Mouse (Mus musculus): Measurements from ENCODE around the gene Olfr64. TPM values are rescaled to one million over a fixed set of nuclear protein-coding genes. Genes with fewer than 3 reads are reported as not detected.

The Olfr64 gene
- polyA plus RNA-seq, 1 experiment from 2014 or later = not detected

DNA sequence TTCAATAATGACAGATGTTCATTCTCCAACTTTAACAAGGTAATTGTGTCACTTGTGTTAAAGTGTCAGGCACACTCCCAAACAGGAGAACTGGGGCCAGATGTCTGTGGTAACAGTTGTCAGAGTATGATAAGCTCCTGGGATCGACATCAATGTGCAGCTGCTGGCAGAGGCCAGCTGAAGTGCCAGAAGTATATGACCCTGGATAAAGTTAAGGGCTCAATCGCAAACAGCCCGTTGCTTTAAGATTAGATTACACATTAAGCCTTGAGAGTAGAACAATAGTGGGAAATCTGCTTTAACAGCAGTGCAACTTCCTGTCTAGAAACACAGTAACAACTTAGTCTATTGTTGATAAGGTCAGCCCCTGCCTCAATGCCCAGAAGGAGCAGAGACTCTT lies 15.8 kb upstream of the Olfr64 start:
- Histone ChIP-seq H3K36me3 (replicated peaks; ENCODE audit: insufficient read depth, low read length) (no peaks in the 10 kb centered on the region), H3K27me3 (ENCODE audit: insufficient read depth, low read length) (no peaks in the 10 kb centered on the region; the same call in 1 of the 2 replicates), H3K9me3 (ENCODE audit: low read length) (no peaks in the 10 kb centered on the region), H3K4me3 (ENCODE audit: low read depth, low read length) (no peak overlapping the region), H3K9ac (replicated peaks) (no peak overlapping the region; the same call in 1 of the 2 replicates), H3K4me2 (ENCODE audit: low read depth, low read length) (peak overlapping the region; percentile 37), H3K4me1 (ENCODE audit: insufficient read depth) (peaks cover 11% of the 10 kb centered on the region), H3K27ac (ENCODE audit: low read depth) (peak overlapping the region; percentile 62)
- DNase-seq (peak; percentile 53), ATAC-seq (peak; percentile 96)
- 9% methylated on average over 3 of the region's 3 CpGs for WGBS (ENCODE audit: insufficient replicate concordance)
- TF ChIP-seq CTCF (IDR thresholded peaks at IDR 0.05; ENCODE audit: low read depth) = no peak
- peak; percentile 99 for TF ChIP-seq EP300 (IDR thresholded peaks at IDR 0.05; ENCODE audit: low read depth)

DNA sequence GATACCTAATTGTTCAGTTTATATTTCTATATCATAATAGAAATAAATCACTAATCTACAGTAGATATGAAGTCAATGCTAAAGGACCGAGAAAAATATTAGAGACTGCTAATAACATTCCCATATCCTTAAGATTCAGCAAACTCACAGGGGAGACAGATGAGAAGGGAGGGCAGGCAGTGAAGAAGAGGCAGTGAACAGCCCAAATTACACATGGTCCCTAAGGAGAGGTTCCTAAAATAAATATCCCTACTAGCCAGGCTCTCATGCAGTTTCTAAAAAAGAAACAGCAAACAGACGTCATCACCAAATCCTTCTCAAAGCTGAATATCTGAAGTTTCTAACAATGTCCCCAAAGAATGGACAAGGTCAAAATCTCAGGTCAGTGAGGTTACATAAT lies 8.9 kb upstream of the Olfr64 start, which contains the start of gene Olfr65:
Olfr65 (plus strand) TSS at position 301 of the 400 bp plus-strand sequence.
- H3K9me3 ChIP-seq (ENCODE audit: low read length) = no peaks in the 10 kb centered on the region; the same call in 1 of the 2 replicates
- H3K27me3 ChIP-seq (ENCODE audit: insufficient read depth, low read length) = no peaks in the 10 kb centered on the region
- H3K9ac ChIP-seq (replicated peaks) = no peak within 1 kb of the TSS
- WGBS (ENCODE audit: insufficient replicate concordance) = 63% methylated on average over 2 of the region's 2 CpGs
- no peak for TF ChIP-seq CTCF (IDR thresholded peaks at IDR 0.05; ENCODE audit: low read depth)
- no peak for TF ChIP-seq EP300 (IDR thresholded peaks at IDR 0.05; ENCODE audit: low read depth)
- H3K4me1 ChIP-seq (ENCODE audit: insufficient read depth) = no peaks in the 10 kb centered on the region
- H3K4me3 ChIP-seq (ENCODE audit: low read depth, low read length) = no peak within 1 kb of the TSS
- H3K27ac ChIP-seq (ENCODE audit: low read depth) = no peak within 1 kb of the TSS
- H3K4me2 ChIP-seq (ENCODE audit: low read depth, low read length) = no peak within 1 kb of the TSS
- ATAC-seq (no peak), DNase-seq (no peak)
- H3K36me3 ChIP-seq (replicated peaks; ENCODE audit: insufficient read depth, low read length) = no peaks in the 10 kb centered on the region

DNA sequence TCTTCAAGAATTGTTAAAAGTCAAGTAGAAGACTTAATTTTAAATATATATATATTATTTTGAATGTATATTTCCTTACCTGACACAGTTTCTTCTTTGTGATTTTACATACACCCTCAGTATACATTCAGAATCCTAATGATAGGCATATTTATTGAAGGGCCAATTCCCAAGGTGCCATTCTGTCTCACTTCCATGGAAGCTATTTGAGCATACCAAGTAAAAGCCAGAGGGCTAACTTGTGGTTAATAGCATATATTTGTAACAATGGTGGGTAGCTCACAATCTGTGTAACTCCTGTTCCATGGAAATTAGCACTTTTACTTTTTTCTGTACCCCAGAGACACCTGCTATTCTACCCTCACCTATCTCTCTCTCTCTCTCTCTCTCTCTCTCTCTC lies 8.1 kb downstream of the Olfr64 start, which contains the start of gene Olfr66:
Olfr66 (minus strand) TSS at position 101 of the 400 bp plus-strand sequence.
- H3K9ac ChIP-seq (replicated peaks) = no peak within 1 kb of the TSS
- ATAC-seq = no peak
- H3K4me3 ChIP-seq (ENCODE audit: low read depth, low read length) = no peak within 1 kb of the TSS
- H3K27me3 ChIP-seq (ENCODE audit: insufficient read depth, low read length) = no peaks in the 10 kb centered on the region
- no peaks in the 10 kb centered on the region for H3K9me3 ChIP-seq (ENCODE audit: low read length)
- DNase-seq = no peak
- no peak within 1 kb of the TSS for H3K27ac ChIP-seq (ENCODE audit: low read depth)
- TF ChIP-seq CTCF (IDR thresholded peaks at IDR 0.05; ENCODE audit: low read depth) = no peak
- TF ChIP-seq EP300 (IDR thresholded peaks at IDR 0.05; ENCODE audit: low read depth) = no peak
- H3K4me2 ChIP-seq (ENCODE audit: low read depth, low read length) = no peak within 1 kb of the TSS
- no peaks in the 10 kb centered on the region for H3K36me3 ChIP-seq (replicated peaks; ENCODE audit: insufficient read depth, low read length)
- no peaks in the 10 kb centered on the region for H3K4me1 ChIP-seq (ENCODE audit: insufficient read depth)

DNA sequence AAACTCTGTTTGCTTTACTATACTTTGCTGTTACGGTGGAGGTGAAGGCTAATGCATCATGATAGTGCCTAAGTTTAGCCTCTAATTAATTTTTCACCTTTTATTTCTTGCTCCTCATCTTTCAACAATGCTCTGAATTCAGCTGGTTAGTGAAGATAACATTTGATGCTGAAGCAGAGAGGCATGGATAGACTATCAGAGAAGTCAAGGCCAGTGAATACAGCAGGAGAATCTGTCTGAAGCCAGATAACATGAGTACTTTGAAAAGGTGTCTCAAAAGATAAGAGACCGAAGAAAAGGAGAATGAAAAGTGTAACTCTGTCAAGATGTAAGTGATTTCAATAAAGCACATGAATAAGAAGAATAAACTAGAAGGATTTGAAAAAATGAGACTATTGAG lies 17.2 kb downstream of the Olfr64 start:
- ATAC-seq (peak; percentile 93), DNase-seq (no peak)
- TF ChIP-seq CTCF (IDR thresholded peaks at IDR 0.05; ENCODE audit: low read depth) (no peak), EP300 (IDR thresholded peaks at IDR 0.05; ENCODE audit: low read depth) (peak; percentile 100)
- H3K27ac ChIP-seq (ENCODE audit: low read depth) = peak overlapping the region; percentile 74; the same call in 1 of the 2 replicates
- H3K4me3 ChIP-seq (ENCODE audit: low read depth, low read length) = no peak overlapping the region
- no peaks in the 10 kb centered on the region for H3K9me3 ChIP-seq (ENCODE audit: low read length)
- H3K4me1 ChIP-seq (ENCODE audit: insufficient read depth) = peaks cover 16% of the 10 kb centered on the region
- H3K36me3 ChIP-seq (replicated peaks; ENCODE audit: insufficient read depth, low read length) = no peaks in the 10 kb centered on the region
- H3K9ac ChIP-seq (replicated peaks) = no peak overlapping the region
- H3K4me2 ChIP-seq (ENCODE audit: low read depth, low read length) = no peak overlapping the region
- no peaks in the 10 kb centered on the region for H3K27me3 ChIP-seq (ENCODE audit: insufficient read depth, low read length)
- WGBS (ENCODE audit: insufficient replicate concordance) = 52% methylated on average over 2 of the region's 2 CpGs

DNA sequence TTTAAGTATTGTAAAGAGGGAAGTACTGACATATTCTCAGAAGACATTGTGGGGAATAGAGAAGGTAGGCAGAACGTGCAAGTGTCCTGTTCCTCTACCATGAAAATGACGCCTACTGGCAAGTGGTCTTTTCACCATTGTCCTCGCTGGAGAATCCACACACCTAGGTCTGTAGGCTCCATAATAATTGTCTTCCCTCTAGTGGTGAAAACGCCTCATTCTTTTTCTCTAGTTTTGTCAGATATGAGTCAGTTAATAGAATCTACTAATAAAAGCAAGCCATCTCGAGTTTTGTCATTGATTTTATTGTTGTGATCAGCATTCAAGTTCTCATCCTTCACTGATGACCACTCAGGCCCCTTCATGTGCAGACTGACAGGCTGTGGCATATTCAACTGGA lies 19.8 kb downstream of the Olfr64 start:
- Histone ChIP-seq H3K36me3 (replicated peaks; ENCODE audit: insufficient read depth, low read length) (no peaks in the 10 kb centered on the region), H3K9ac (replicated peaks) (0 out of 2 replicates have a peak overlapping the region, but pooled peaks have one; percentile 3), H3K4me2 (ENCODE audit: low read depth, low read length) (peak overlapping the region; percentile 10; the same call in 1 of the 2 replicates), H3K4me3 (ENCODE audit: low read depth, low read length) (no peak overlapping the region), H3K27me3 (ENCODE audit: insufficient read depth, low read length) (no peaks in the 10 kb centered on the region), H3K4me1 (ENCODE audit: insufficient read depth) (peaks cover 17% of the 10 kb centered on the region), H3K27ac (ENCODE audit: low read depth) (peak overlapping the region; percentile 53), H3K9me3 (ENCODE audit: low read length) (no peaks in the 10 kb centered on the region)
- DNase-seq (no peak), ATAC-seq (no peak)
- TF ChIP-seq EP300 (IDR thresholded peaks at IDR 0.05; ENCODE audit: low read depth) = no peak
- TF ChIP-seq CTCF (IDR thresholded peaks at IDR 0.05; ENCODE audit: low read depth) = peak; percentile 60
- 33% methylated on average over 5 of the region's 5 CpGs for WGBS (ENCODE audit: insufficient replicate concordance)

DNA sequence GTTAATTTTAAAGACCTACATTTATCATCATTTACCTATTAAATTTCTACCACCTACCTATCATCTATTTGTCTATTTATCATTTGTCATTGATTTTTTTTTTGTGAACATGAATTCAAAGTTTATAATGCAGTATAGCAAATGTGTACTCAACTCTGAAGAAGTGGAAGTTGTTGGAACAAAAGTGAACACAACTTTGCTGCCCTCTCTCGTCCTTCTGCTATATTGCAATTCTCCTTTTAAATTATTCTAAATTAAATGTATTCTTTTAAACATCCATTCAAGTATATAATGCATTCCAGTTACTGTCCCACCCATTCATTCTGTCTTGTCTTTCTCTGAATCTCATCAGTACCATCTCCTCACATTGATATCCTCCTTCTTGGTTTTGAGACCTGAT lies 21.2 kb downstream of the Olfr64 start:
- Histone ChIP-seq H3K9ac (replicated peaks) (peak overlapping the region; percentile 35; the same call in 1 of the 2 replicates), H3K27ac (ENCODE audit: low read depth) (peak overlapping the region; percentile 80), H3K9me3 (ENCODE audit: low read length) (no peaks in the 10 kb centered on the region), H3K4me1 (ENCODE audit: insufficient read depth) (peaks cover 10% of the 10 kb centered on the region), H3K27me3 (ENCODE audit: insufficient read depth, low read length) (no peaks in the 10 kb centered on the region), H3K36me3 (replicated peaks; ENCODE audit: insufficient read depth, low read length) (no peaks in the 10 kb centered on the region), H3K4me2 (ENCODE audit: low read depth, low read length) (peak overlapping the region; percentile 47; the same call in 1 of the 2 replicates), H3K4me3 (ENCODE audit: low read depth, low read length) (no peak overlapping the region)
- TF ChIP-seq EP300 (IDR thresholded peaks at IDR 0.05; ENCODE audit: low read depth) (peak; percentile 62; the same call in 1 of the 2 replicates), CTCF (IDR thresholded peaks at IDR 0.05; ENCODE audit: low read depth) (peak; percentile 72)
- no peak for DNase-seq
- 2% methylated on average over 1 of the region's 1 CpGs for WGBS (ENCODE audit: insufficient replicate concordance)
- no peak for ATAC-seq
